19 mouse cellular contexts compared by ENCODE assay signal in the genomic region with DNA sequence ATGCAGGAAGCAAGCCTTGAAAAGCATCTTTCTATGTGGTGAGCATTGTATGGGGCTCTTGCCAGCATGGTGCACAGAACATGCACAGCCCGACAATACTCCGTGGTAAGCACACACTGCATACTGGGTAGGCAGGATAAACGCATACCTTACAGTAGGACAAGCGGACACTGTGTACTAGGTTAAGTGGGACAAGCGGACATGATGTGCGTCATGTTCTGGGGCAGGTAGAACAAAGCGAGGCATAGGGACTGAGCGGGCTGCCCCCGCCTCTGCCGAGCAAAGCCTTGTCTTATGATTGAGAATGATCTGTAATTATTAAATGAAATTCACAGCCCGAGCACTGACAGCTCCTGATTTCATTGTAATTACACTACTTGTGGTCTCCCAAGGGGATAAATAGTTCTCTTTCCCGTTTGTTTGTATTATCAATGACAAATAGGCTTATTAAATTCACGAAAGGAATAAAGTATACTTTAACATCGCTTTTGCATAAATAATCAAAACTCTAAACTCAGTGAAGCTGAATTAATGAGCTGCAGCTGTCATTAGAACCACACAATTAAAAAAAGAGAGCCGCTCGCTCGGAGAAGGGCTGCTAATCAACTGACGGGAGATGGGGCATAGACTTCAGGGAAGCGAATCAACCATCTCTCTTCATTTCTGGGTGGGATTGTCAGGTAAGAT. TPM values are rescaled to one million over a fixed set of nuclear protein-coding genes. Genes with fewer than 3 reads are reported as not detected.
DNase-seq lines count a peak whose midpoint lies in the region; ATAC-seq lines count a peak whose summit lies in the region.
"Had no signal": no experiment of that assay in that cellular context is flagged by ENCODE, and none has a peak within 500 bp of the region (broad histone marks: within the 10 kb centered on the region; RNA-seq: fewer than 3 reads in every experiment).

No protein-coding gene starts in this region.

- H3K9ac ChIP-seq in hindbrain, embryonic 12.5 days = no peak overlapping the region
- no peak overlapping the region for H3K9ac ChIP-seq in hindbrain, embryonic 11.5 days (ENCODE audit: low read depth, low read length)
- no peak overlapping the region for H3K9ac ChIP-seq in forebrain, embryonic 12.5 days
- no peak overlapping the region for H3K9ac ChIP-seq in hindbrain, embryonic 16.5 days (ENCODE audit: low read depth, low read length)
- H3K9ac ChIP-seq in neural tube, embryonic 13.5 days = no peak overlapping the region
- H3K9ac ChIP-seq: heart, embryonic 15.5 days; liver, postnatal 0 days; stomach, embryonic 15.5 days had no signal

- no peaks in the 10 kb centered on the region for H3K9me3 ChIP-seq in hindbrain, embryonic 12.5 days (replicated peaks)
- H3K9me3 ChIP-seq in hindbrain, embryonic 11.5 days (ENCODE audit: control insufficient read depth, low read length) = no peaks in the 10 kb centered on the region
- H3K9me3 ChIP-seq in forebrain, embryonic 12.5 days = no peaks in the 10 kb centered on the region
- H3K9me3 ChIP-seq in hindbrain, embryonic 16.5 days (ENCODE audit: control insufficient read depth, low read length) = no peaks in the 10 kb centered on the region
- H3K9me3 ChIP-seq in neural tube, embryonic 13.5 days = no peaks in the 10 kb centered on the region
- H3K9me3 ChIP-seq: heart, embryonic 15.5 days; stomach, embryonic 15.5 days had no signal

- peak overlapping the region; percentile 66; the same call in 1 of the 2 replicates for H3K27ac ChIP-seq in hindbrain, embryonic 12.5 days
- H3K27ac ChIP-seq in hindbrain, embryonic 11.5 days (ENCODE audit: low read depth, low read length) = no peak overlapping the region
- peak overlapping the region; percentile 92 for H3K27ac ChIP-seq in forebrain, embryonic 12.5 days
- H3K27ac ChIP-seq in hindbrain, embryonic 16.5 days (ENCODE audit: low read depth, low read length) = no peak overlapping the region
- H3K27ac ChIP-seq in neural tube, embryonic 13.5 days (replicated peaks) = peak overlapping the region; percentile 53
- H3K27ac ChIP-seq: gastrocnemius, adult 2 months; heart, embryonic 15.5 days; stomach, embryonic 15.5 days had no signal

- 74% methylated on average over 19 of the region's 19 CpGs for WGBS in hindbrain, embryonic 12.5 days
- WGBS in hindbrain, embryonic 11.5 days = 85% methylated on average over 19 of the region's 19 CpGs
- 48% methylated on average over 19 of the region's 19 CpGs for WGBS in forebrain, embryonic 12.5 days
- WGBS in hindbrain, embryonic 16.5 days = 51% methylated on average over 19 of the region's 19 CpGs
- 65% methylated on average over 19 of the region's 19 CpGs for WGBS in neural tube, embryonic 13.5 days

- H3K27me3 ChIP-seq in hindbrain, embryonic 12.5 days = no peaks in the 10 kb centered on the region
- H3K27me3 ChIP-seq in hindbrain, embryonic 11.5 days (ENCODE audit: control insufficient read depth, insufficient read depth, low read length) = no peaks in the 10 kb centered on the region
- no peaks in the 10 kb centered on the region for H3K27me3 ChIP-seq in forebrain, embryonic 12.5 days
- H3K27me3 ChIP-seq in hindbrain, embryonic 16.5 days (replicated peaks; ENCODE audit: control insufficient read depth, insufficient read depth, low read length) = no peaks in the 10 kb centered on the region
- no peaks in the 10 kb centered on the region for H3K27me3 ChIP-seq in neural tube, embryonic 13.5 days
- H3K27me3 ChIP-seq: heart, embryonic 15.5 days; stomach, embryonic 15.5 days had no signal

- 0 out of 2 replicates have a peak, but pooled peaks cover 6% of the 10 kb centered on the region for H3K4me1 ChIP-seq in hindbrain, embryonic 12.5 days
- H3K4me1 ChIP-seq in hindbrain, embryonic 11.5 days (replicated peaks; ENCODE audit: control insufficient read depth, insufficient read depth, low read length) = no peaks in the 10 kb centered on the region
- H3K4me1 ChIP-seq in forebrain, embryonic 12.5 days = peaks cover 19% of the 10 kb centered on the region
- peaks cover 4% of the 10 kb centered on the region; the same call in 1 of the 2 replicates for H3K4me1 ChIP-seq in hindbrain, embryonic 16.5 days (ENCODE audit: control insufficient read depth, insufficient read depth, low read depth, low read length)
- H3K4me1 ChIP-seq in neural tube, embryonic 13.5 days (replicated peaks) = peaks cover 7% of the 10 kb centered on the region
- H3K4me1 ChIP-seq: stomach, embryonic 15.5 days had no signal

- intact Hi-C loops in heart, postnatal 36 days (cut with DNase I) = no loop called here

- H3K4me3 ChIP-seq in hindbrain, embryonic 12.5 days = no peak overlapping the region
- H3K4me3 ChIP-seq in hindbrain, embryonic 11.5 days (ENCODE audit: low read depth, low read length) = no peak overlapping the region
- no peak overlapping the region for H3K4me3 ChIP-seq in forebrain, embryonic 12.5 days (replicated peaks)
- no peak overlapping the region for H3K4me3 ChIP-seq in hindbrain, embryonic 16.5 days (ENCODE audit: low read length)
- no peak overlapping the region for H3K4me3 ChIP-seq in neural tube, embryonic 13.5 days
- H3K4me3 ChIP-seq: gastrocnemius, adult 2 months; heart, embryonic 15.5 days; stomach, embryonic 15.5 days had no signal

- peaks cover 41% of the 10 kb centered on the region for H3K36me3 ChIP-seq in hindbrain, embryonic 12.5 days
- peaks cover 3% of the 10 kb centered on the region for H3K36me3 ChIP-seq in hindbrain, embryonic 11.5 days (ENCODE audit: control insufficient read depth, insufficient read depth, low read length)
- H3K36me3 ChIP-seq in forebrain, embryonic 12.5 days (replicated peaks) = peaks cover 50% of the 10 kb centered on the region
- H3K36me3 ChIP-seq in hindbrain, embryonic 16.5 days (ENCODE audit: control insufficient read depth, insufficient read depth, low read length) = peaks cover 19% of the 10 kb centered on the region
- H3K36me3 ChIP-seq in neural tube, embryonic 13.5 days = peaks cover 60% of the 10 kb centered on the region

- no peak for DNase-seq in hindbrain, embryonic 11.5 days (ENCODE audit: low spot score)
- no peak for DNase-seq in heart, postnatal 36 days
- DNase-seq in embryo, embryonic 10 days (ENCODE audit: low spot score) = no peak
- no peak for DNase-seq in urinary bladder, postnatal 36 days (ENCODE audit: low spot score in 2 of 2)
- DNase-seq: adrenal gland, postnatal 25 days; cerebellum, adult 8-10 months; gastrocnemius, adult 2 months; heart, adult 18-20 months; kidney, adult 9 months; layer of hippocampus, postnatal 36 days; liver; liver, postnatal 0 days; thymus, adult 2 months had no signal

- peak; percentile 68 for ATAC-seq in hindbrain, embryonic 12.5 days (ENCODE audit: low FRiP score)
- no peak for ATAC-seq in hindbrain, embryonic 11.5 days (ENCODE audit: low FRiP score)
- peak; percentile 86 for ATAC-seq in forebrain, embryonic 12.5 days (ENCODE audit: low FRiP score)
- ATAC-seq in hindbrain, embryonic 16.5 days = peak; percentile 62
- ATAC-seq in neural tube, embryonic 13.5 days (ENCODE audit: low read depth) = peak; percentile 44; the same call in 1 of the 2 replicates
- ATAC-seq: liver, postnatal 0 days had no signal

- no peak overlapping the region for H3K4me2 ChIP-seq in hindbrain, embryonic 12.5 days (replicated peaks)
- no peak overlapping the region for H3K4me2 ChIP-seq in hindbrain, embryonic 11.5 days (replicated peaks; ENCODE audit: low read depth, low read length)
- H3K4me2 ChIP-seq in forebrain, embryonic 12.5 days = no peak overlapping the region
- H3K4me2 ChIP-seq in hindbrain, embryonic 16.5 days (ENCODE audit: low read length) = peak overlapping the region; percentile 15; the same call in 1 of the 2 replicates
- H3K4me2 ChIP-seq in neural tube, embryonic 13.5 days = peak overlapping the region; percentile 20; the same call in 1 of the 2 replicates
- H3K4me2 ChIP-seq: heart, embryonic 15.5 days; stomach, embryonic 15.5 days had no signal

RNA-seq across cellular contexts. Expression of gene Setd7, which starts 16.1 kb away (rescaled TPM):
- 4.5 and 5.0 TPM in 2 replicates for polyA plus RNA-seq in hindbrain, embryonic 12.5 days (2016; fragmentation: Nextera tagmentation; extraction: Ambion mirVana)
- polyA plus RNA-seq in hindbrain, embryonic 11.5 days (2014; fragmentation: Nextera tagmentation; extraction: Ambion mirVana) = 4.0 and 8.2 TPM in 2 replicates
- 4.4 and 5.5 TPM in 2 replicates for polyA plus RNA-seq in forebrain, embryonic 12.5 days (2016; fragmentation: Nextera tagmentation; extraction: Ambion mirVana)
- 2.1 and 2.7 TPM in 2 replicates for polyA plus RNA-seq in hindbrain, embryonic 16.5 days (2015; fragmentation: Nextera tagmentation; extraction: Ambion mirVana)
- 3.4 and 4.1 TPM in 2 replicates for polyA plus RNA-seq in neural tube, embryonic 13.5 days (2015; fragmentation: Nextera tagmentation; extraction: Ambion mirVana)
- 10 to 100 TPM; 57.2 to 62.0 TPM for total RNA-seq in heart, postnatal 36 days (2021)

Comparison
In these comparisons a context has a peak if more than half of its experiments do, and no peak if none do; other contexts are left out.
1. H3K27ac ChIP-seq: peak in hindbrain, embryonic 12.5 days (single experiment), forebrain, embryonic 12.5 days (single experiment) and neural tube, embryonic 13.5 days (single experiment); none in hindbrain, embryonic 11.5 days (single experiment) and hindbrain, embryonic 16.5 days (single experiment).
2. H3K4me2 ChIP-seq: peak in hindbrain, embryonic 16.5 days (single experiment) and neural tube, embryonic 13.5 days (single experiment); none in hindbrain, embryonic 12.5 days (single experiment), hindbrain, embryonic 11.5 days (single experiment) and forebrain, embryonic 12.5 days (single experiment).